Mouse (Mus musculus) thymus, adult 18-20 months (tissue): Measurements from ENCODE around the gene Mars.
"Not testable (repeated sequence)": the region's sequence is repeated elsewhere in the genome, so short reads cannot be mapped to it uniquely, and the experiment has no call there.

Experiments
- DNase-seq, 2 experiments: peaks; one replicate each; pipeline ENCODE4 v3.0.0; 2022; ENCODE audit warnings: mixed read lengths in 2 of 2

The Mars gene

GRCm38 (mm10) chr10:127336952-127337351 lies 25.4 kb upstream of the Mars start:
- no peak for DNase-seq

- no peak for DNase-seq
Measured at GRCm38 (mm10) chr10:127335271-127335670, 23.7 kb upstream of the Mars start.

GRCm38 (mm10) chr10:127333152-127333551 lies 21.6 kb upstream of the Mars start:
- DNase-seq, result no peak

GRCm38 (mm10) chr10:127332211-127332874 lies 20.8 kb upstream of the Mars start:
- no peak for DNase-seq

- DNase-seq, result no peak
Measured at GRCm38 (mm10) chr10:127330212-127330611, 18.6 kb upstream of the Mars start.

DNA sequence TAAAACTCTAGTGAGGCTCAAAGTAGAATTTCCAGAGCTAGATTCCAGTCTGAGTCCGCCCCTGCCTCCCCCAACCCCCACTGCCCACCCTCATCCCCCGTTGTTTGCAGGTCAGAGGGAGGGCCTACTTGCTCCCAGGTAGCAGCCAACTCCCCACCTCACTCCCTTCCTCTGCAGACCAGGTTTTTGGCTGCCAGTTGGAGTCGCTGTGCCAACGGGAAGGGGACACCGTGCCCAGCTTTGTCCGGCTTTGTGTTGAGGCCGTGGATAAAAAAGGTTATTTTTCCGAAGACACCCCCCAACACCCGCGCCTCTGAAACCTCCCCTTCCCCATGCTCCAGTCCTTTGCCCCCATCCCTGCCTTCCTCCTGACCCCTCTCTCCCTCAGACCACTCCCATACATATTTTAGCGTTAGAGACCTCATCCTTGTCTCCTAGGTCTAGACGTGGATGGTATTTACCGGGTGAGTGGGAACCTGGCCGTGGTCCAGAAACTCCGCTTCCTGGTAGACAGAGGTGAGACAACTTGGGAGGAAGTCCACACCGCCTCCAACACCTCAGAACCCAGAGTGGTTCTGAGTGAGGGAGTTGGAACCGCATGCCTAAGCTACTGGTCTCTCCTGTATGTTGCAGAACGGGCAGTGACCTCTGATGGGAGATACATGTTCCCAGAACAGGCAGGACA lies 16.0 kb upstream of the Mars start:
- DNase-seq, result no peak

DNA sequence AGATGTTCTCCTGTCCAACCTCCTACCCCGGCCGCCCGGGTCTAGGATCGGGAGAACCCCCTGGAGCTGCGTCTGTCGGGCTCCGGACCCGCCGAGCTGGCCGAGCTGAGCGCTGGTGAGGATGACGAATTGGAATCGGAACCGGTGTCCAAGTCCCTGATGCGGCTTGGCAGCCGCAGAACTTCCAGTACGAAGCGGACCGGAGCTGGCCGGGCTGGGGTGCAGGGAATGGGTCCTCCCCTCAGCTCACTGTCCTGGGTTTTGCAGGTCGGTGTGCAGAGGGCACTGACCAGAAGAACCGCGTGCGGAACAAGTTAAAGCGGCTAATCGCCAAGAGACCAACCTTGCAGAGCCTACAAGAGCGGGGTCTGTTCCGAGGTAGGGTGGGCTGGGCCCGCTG lies 15.2 kb upstream of the Mars start:
- DNase-seq, result no peak

GRCm38 (mm10) chr10:127326017-127326801 lies 14.6 kb upstream of the Mars start:
- peak in 1 of 2 experiments; percentile 60 for DNase-seq

- peak in 1 of 2 experiments; percentile 73 for DNase-seq
Measured at GRCm38 (mm10) chr10:127325454-127326016, 13.9 kb upstream of the Mars start.

DNA sequence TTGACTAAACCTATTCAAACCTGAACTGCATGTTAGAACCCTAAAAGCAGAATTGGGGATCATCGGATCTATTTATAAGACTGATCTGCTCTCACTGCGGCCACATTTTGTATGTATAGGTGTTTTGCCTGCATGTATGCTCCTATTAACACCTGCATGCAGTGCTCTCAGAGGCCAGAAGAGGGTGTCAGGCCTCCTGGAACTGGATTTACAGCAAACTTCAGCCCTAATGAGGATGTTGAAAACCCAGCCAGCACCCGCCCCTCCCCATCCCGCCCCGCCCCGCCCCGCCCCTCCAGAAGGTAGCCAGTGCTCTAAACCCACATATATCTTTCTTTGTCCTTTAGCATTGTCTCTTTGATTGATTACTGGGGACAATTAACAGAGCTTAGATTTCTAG lies 12.9 kb upstream of the Mars start:
- peak; percentile 64 to 82 for DNase-seq

DNA sequence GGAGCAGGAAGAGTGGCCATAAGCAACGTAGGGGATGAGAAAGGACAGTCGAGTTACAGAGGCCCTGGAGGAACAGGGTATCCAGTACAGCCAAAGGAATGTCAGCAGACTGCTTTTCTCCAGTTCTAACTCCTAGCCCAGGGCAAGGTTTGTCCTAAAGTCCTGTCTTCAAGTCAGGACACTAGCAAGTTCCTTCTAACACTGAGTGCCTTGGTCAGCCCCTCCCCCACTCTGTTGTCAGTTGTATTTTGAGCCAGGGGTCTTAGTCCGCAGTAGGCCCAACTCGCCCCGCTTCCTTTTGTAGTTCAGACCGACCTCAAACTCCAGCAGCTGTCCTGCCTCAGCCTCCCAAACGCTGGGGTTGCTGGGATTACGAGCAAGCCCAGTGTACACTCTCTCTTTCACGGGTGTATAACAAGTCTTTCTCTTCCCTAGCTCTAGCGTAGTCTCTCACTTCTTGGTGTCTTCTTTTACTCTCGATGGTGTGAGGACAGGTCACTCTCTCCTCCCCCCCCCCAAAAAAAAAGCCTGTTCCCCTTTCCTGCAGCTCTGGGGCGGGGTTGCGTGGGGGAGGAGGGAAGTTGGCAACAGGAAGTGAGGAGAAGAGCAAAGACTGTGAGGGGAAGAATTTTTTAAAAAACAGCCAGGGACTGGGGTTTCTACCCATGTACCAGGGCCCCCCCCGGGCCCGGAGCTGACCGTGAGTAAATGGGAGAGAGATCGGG lies 11.7 kb upstream of the Mars start:
- DNase-seq, result peak in 1 of 2 experiments; percentile 64

GRCm38 (mm10) chr10:127322669-127323068 lies 11.1 kb upstream of the Mars start:
- no peak for DNase-seq

- DNase-seq, result no peak
Measured at GRCm38 (mm10) chr10:127322178-127322577, 10.6 kb upstream of the Mars start.

- no peak for DNase-seq
Measured at GRCm38 (mm10) chr10:127321621-127322020, 10.0 kb upstream of the Mars start, which contains the start of gene Arhgap9. TSS of gene Arhgap9 (plus strand) at chr10:127321964.

DNA sequence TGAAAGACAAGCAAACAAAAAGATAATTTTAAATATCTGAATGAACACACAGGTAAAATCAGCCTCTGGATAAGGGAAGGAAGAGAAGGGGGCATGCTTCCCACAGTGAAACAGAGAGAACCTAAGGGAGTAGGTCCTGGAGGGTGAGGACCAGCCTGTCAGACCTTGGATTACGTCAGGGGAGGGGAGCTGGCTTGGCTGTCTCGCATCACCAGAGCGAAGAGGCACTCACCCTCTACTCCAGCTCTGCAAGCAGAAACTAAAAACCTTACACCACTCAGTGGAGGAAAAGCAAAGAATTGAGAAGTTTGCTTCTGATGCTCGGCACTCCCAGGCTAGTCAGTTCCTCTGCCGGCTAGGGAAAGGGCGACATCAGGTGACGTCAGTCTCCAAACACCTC lies 8.4 kb upstream of the Mars start:
- DNase-seq, result no peak

DNA sequence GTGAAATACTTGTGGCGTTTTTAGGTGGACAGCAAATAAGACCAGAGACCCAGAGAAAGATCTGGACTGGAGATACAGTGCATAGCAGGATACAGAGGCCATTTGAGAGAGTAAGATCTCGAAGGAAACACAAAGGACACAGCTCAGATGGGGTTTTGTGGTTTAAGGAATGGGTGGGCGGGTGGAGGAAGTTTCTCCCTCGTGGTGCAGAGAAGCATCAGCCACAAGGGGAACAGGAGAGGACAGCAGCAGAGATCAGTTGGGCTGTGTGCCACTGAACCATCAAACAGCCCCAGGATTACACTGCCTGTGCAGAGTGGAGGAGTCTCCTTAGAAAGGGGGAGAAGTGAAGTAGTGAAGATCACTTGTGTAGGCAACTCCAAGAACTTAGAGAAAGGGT lies 6.4 kb upstream of the Mars start:
- no peak for DNase-seq

DNA sequence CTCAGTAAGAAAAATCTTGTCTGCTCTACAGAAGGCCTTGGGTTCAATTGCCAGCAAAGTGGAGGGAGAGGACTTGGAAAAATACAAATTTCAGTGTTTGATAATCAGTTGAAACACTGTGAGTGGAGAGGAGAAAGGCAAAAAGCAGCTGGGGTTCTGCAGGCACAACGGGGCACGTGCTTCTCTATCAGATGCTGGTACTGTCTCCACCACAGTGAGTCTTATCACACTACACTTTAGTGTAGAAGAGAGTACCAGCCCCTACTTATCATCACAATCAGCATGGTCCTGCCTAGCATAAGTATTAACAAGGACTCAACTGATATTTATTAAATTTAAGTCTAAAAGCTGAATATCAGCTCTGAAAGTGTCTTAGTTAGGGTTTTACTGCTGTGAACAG lies 5.7 kb upstream of the Mars start:
- DNase-seq, result no peak

DNA sequence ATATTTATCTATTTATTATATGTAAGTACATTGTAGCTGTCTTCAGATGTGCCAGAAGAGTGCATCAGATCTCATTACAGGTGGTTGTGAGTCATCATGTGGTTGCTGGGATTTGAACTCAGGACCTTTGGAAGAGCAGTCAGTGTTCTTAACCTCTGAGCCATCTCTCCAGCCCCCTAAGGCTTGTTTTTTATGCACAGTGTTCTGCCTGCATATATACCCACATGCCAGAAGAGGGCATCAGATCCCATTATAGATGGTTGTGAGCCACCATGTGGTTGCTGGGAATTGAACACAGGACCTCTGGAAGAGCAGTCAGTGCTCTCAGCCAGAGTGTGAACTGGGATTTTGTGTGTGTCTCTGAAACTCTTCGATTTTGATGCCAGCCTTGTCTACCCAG lies 3.4 kb upstream of the Mars start:
- DNase-seq, result not testable (repeated sequence)

DNA sequence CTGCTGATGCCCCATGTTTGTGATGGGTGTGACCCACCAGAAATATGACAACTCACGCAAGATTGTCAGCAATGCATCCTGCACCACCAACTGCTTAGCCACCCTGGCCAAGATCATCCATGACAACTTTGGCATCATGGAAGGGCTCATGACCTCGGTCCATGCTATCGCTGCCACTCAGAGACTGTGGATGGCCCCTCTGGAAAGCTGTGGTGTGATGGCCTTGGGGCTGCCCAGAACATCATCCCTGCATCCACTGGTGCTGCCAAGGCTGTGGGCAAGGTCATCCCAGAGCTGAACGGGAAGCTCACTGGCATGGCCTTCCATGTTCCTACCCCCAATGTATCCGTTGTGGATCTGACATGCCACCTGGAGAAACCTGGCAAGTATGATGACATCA lies 1.9 kb upstream of the Mars start:
- DNase-seq, result not testable (repeated sequence)

- no peak for DNase-seq
Measured at GRCm38 (mm10) chr10:127312858-127313257, 1.3 kb upstream of the Mars start.

GRCm38 (mm10) chr10:127312356-127312676 lies 730 bp upstream of the Mars start:
- peak; percentile 55 to 80 for DNase-seq

DNA sequence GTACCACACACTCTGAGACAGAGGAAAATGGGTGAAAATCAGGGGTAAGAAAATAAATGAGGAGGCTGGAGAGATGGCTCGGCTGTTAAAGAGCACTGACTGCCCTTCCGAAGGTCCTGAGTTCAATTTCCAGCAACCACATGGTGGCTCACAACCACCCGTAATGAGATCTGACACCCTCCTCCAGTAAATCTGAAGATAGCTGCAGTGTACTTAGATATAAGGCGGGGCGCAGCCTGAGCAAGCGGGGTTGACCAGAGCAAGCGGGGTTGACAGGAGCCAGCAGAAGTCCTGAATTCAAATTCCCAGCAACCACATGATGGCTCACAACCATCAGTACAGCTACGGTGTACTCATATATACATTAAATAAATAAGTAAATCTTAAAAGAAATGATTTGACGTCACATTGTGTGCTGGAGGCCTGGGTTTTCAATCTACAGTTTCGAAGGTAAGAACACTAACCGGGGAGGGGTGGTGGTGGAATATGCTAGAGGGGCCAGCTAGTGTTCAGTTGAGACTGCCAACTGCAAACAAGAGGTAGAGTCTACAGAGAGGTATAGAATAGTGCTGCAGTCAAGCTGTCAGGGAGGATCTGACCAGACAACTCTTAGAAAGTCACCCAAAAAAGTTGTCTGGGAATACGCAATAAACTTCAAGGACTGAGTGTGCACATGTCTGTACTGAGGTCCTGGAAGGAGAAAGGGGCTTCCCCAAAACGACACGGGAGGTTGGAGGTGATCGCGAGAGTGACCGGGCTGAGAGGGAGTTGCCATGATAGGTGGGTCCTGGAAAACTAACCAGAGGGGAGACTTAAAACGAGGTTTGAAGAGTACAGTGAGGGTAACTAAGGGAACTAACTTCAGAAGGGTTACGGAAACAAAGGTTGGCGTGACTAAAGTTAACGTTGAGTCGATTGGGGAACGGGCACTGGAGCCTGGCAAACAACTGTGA lies 787 bp downstream of the Mars start:
- DNase-seq, result no peak
